Comparison of ENCODE assay signal across 8 mouse cellular contexts in the genomic region with DNA sequence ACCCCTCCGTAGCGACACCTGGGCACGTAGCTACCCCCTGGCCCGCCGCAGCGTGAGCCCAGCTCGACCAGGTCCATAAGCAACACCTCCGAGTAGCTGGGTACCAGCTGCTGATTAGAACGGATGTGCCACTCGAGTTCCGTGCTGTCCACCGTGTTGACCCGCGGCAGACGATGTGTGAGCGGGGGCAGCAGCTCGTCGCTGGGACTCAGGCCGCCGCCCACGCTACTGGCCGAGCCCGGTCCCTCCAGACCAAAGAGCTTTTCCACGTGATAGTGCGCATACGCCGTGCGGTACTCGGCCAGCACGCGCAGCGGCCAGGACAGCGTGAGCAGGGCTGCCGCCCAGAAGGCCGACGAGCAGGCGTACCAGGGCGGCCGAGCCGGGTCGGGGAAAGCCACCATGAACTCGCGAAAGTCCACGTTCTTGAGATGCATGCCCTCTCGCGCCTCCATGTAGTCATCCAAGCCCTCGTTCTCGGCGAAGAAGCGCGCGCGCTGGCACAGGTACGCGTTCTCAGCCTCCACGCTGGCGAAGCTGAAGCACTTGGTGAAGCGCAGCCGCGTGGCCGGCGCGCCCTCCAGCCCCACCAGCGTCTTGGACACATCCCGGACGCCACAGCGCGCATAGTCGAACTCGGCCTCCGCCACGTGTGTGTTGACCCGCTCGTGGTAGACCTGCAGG. TPM values are rescaled to one million over a fixed set of nuclear protein-coding genes. Genes with fewer than 3 reads are reported as not detected.
DNase-seq lines count a peak whose midpoint lies in the region; ATAC-seq and TF ChIP-seq lines count a peak whose summit lies in the region.

No protein-coding gene starts in this region.

- TF ChIP-seq POLR2A in heart, adult 2 months (IDR thresholded peaks at IDR 0.05; ENCODE audit: insufficient read depth, low read depth, low read length): no peak
- TF ChIP-seq POLR2A in bone marrow macrophage, adult 2 months (IDR thresholded peaks at IDR 0.05; ENCODE audit: borderline replicate concordance, low read depth, low read length): no peak

- 4% methylated on average over 74 of the region's 74 CpGs for WGBS in heart, adult 2 months

- TF ChIP-seq CTCF in heart, adult 2 months (IDR thresholded peaks at IDR 0.05): no peak
- no peak for TF ChIP-seq CTCF in bone marrow macrophage, adult 2 months (IDR thresholded peaks at IDR 0.05; ENCODE audit: low read depth, low read length)

- TF ChIP-seq EP300 in heart, adult 2 months (IDR thresholded peaks at IDR 0.05; ENCODE audit: insufficient read depth, low read depth, low read length): no peak

- H3K4me1 ChIP-seq in heart, adult 2 months (ENCODE audit: control insufficient read depth, insufficient read depth, low read length): no peaks in the 10 kb centered on the region
- H3K4me1 ChIP-seq in bone marrow macrophage, adult 2 months (ENCODE audit: control insufficient read depth, insufficient read depth, low read length): 0 out of 2 replicates have a peak, but pooled peaks cover 2% of the 10 kb centered on the region

- H3K36me3 ChIP-seq in heart, adult 2 months (ENCODE audit: control insufficient read depth, insufficient read depth, low read length): no peaks in the 10 kb centered on the region

- H3K27me3 ChIP-seq in heart, adult 2 months (ENCODE audit: control insufficient read depth, insufficient read depth, low read length): peaks cover 28% of the 10 kb centered on the region

- no peaks in the 10 kb centered on the region for H3K79me2 ChIP-seq in heart, adult 2 months (replicated peaks; ENCODE audit: control insufficient read depth, insufficient read depth, low read length)

- intact Hi-C loops in heart, adult 2 months (cut with DNase I): no loop called here
- intact Hi-C loops in heart, postnatal 10 days (cut with DNase I): no loop called here

- H3K4me3 ChIP-seq in heart, adult 2 months: peak overlapping the region; percentile 31
- H3K4me3 ChIP-seq in bone marrow macrophage, adult 2 months (ENCODE audit: insufficient read depth, low read length): peak overlapping the region; percentile 21

- peak; percentile 39 for ATAC-seq in granulocyte monocyte progenitor cell, adult 5-6 weeks (replicated peaks; ENCODE audit: poor library complexity, severe bottlenecking)
- ATAC-seq in megakaryocyte progenitor cell, adult 5-6 weeks (replicated peaks; ENCODE audit: poor library complexity): 0 out of 2 replicates have a peak, but pooled peaks have one; percentile 21
- no peak for ATAC-seq in frontal cortex, adult (ENCODE audit: low TSS enrichment)
- no peak for ATAC-seq in activated CD4-positive, CD25-positive, alpha-beta regulatory T cell, adult 4 months

- H3K27ac ChIP-seq in heart, adult 2 months: no peak overlapping the region
- no peak overlapping the region for H3K27ac ChIP-seq in bone marrow macrophage, adult 2 months (ENCODE audit: insufficient read depth, low read depth, low read length)

- no peak for DNase-seq in heart, adult 2 months
- no peak for DNase-seq in heart, postnatal 10 days
- no peak for DNase-seq in right cerebral cortex, adult 18-20 months

- no peak overlapping the region for H3K9ac ChIP-seq in heart, adult 2 months (ENCODE audit: low read depth, low read length)

RNA-seq across cellular contexts. Expression of a gene that starts 4.1 kb away (rescaled TPM):
- under 1 TPM in 1 of 2 experiments, not detected in 1; 0.07 TPM for total RNA-seq in heart, adult 2 months (2021)
- polyA plus RNA-seq in heart, adult 2 months (2012; rRNA removed): 0.04 and 0.06 TPM in 2 replicates
- under 1 TPM; 0.05 to 0.12 TPM for total RNA-seq in heart, postnatal 10 days (2021)
- polyA plus RNA-seq in bone marrow macrophage, adult 2 months (2012; ENCODE audit: insufficient read depth, insufficient read length, missing spikeins): not detected in 2 replicates
- total RNA-seq in granulocyte monocyte progenitor cell, adult 5-6 weeks (2014; fragmentation: Nextera tagmentation): not detected in 2 replicates
- not detected in 2 replicates for total RNA-seq in granulocyte monocyte progenitor cell, adult 5-6 weeks (2017)
- 0.12 TPM in 1 of 2 replicates, not detected in the other for total RNA-seq in megakaryocyte progenitor cell, adult 5-6 weeks (2015)
- total RNA-seq in megakaryocyte progenitor cell, adult 5-6 weeks (2017): 0.12 TPM in 1 of 2 replicates, not detected in the other
- polyA plus RNA-seq in activated CD4-positive, CD25-positive, alpha-beta regulatory T cell, adult 4 months (2017; shearing (Covaris generic)): not detected

RNA-seq across cellular contexts. Expression of a gene that starts 10.1 kb away (rescaled TPM):
- 1 to 10 TPM; 1.1 TPM for total RNA-seq in heart, adult 2 months (2021)
- 1.6 and 2.2 TPM in 2 replicates for polyA plus RNA-seq in heart, adult 2 months (2012; rRNA removed)
- total RNA-seq in heart, postnatal 10 days (2021): 1 to 10 TPM; 1.8 to 2.7 TPM
- polyA plus RNA-seq in bone marrow macrophage, adult 2 months (2012; ENCODE audit: insufficient read depth, insufficient read length, missing spikeins): 27.0 and 30.8 TPM in 2 replicates
- 4.6 and 7.8 TPM in 2 replicates for total RNA-seq in granulocyte monocyte progenitor cell, adult 5-6 weeks (2014; fragmentation: Nextera tagmentation)
- 4.9 and 6.0 TPM in 2 replicates for total RNA-seq in granulocyte monocyte progenitor cell, adult 5-6 weeks (2017)
- 5.7 and 7.0 TPM in 2 replicates for total RNA-seq in megakaryocyte progenitor cell, adult 5-6 weeks (2015)
- 5.1 and 9.5 TPM in 2 replicates for total RNA-seq in megakaryocyte progenitor cell, adult 5-6 weeks (2017)
- 10 to 100 TPM; 28.3 to 50.2 TPM for polyA plus RNA-seq in activated CD4-positive, CD25-positive, alpha-beta regulatory T cell, adult 4 months (2017; shearing (Covaris generic))

RNA-seq across cellular contexts. Expression of a gene that starts 18.3 kb away (rescaled TPM):
- total RNA-seq in heart, adult 2 months (2021): 10 to 100 TPM; 23.4 to 24.0 TPM
- polyA plus RNA-seq in heart, adult 2 months (2012; rRNA removed): 45.1 and 49.2 TPM in 2 replicates
- total RNA-seq in heart, postnatal 10 days (2021): 10 to 100 TPM; 34.5 to 36.8 TPM
- polyA plus RNA-seq in bone marrow macrophage, adult 2 months (2012; ENCODE audit: insufficient read depth, insufficient read length, missing spikeins): 73.7 and 83.1 TPM in 2 replicates
- 88.5 and 124 TPM in 2 replicates for total RNA-seq in granulocyte monocyte progenitor cell, adult 5-6 weeks (2014; fragmentation: Nextera tagmentation)
- total RNA-seq in granulocyte monocyte progenitor cell, adult 5-6 weeks (2017): 39.3 and 77.1 TPM in 2 replicates
- total RNA-seq in megakaryocyte progenitor cell, adult 5-6 weeks (2015): 80.2 and 85.9 TPM in 2 replicates
- 84.9 and 120 TPM in 2 replicates for total RNA-seq in megakaryocyte progenitor cell, adult 5-6 weeks (2017)
- polyA plus RNA-seq in activated CD4-positive, CD25-positive, alpha-beta regulatory T cell, adult 4 months (2017; shearing (Covaris generic)): 10 to 100 TPM; 27.7 to 33.8 TPM

RNA-seq across cellular contexts. Expression of a gene that starts 22.2 kb away (rescaled TPM):
- not detected for total RNA-seq in heart, adult 2 months (2021)
- 0.09 and 0.90 TPM in 2 replicates for polyA plus RNA-seq in heart, adult 2 months (2012; rRNA removed)
- total RNA-seq in heart, postnatal 10 days (2021): not detected
- polyA plus RNA-seq in bone marrow macrophage, adult 2 months (2012; ENCODE audit: insufficient read depth, insufficient read length, missing spikeins): not detected in 2 replicates
- total RNA-seq in granulocyte monocyte progenitor cell, adult 5-6 weeks (2014; fragmentation: Nextera tagmentation): not detected in 2 replicates
- total RNA-seq in granulocyte monocyte progenitor cell, adult 5-6 weeks (2017): not detected in 2 replicates
- not detected in 2 replicates for total RNA-seq in megakaryocyte progenitor cell, adult 5-6 weeks (2015)
- not detected in 2 replicates for total RNA-seq in megakaryocyte progenitor cell, adult 5-6 weeks (2017)
- not detected for polyA plus RNA-seq in activated CD4-positive, CD25-positive, alpha-beta regulatory T cell, adult 4 months (2017; shearing (Covaris generic))

RNA-seq across cellular contexts. Expression of a gene that starts 27.7 kb away (rescaled TPM):
- 1,000 to 10,000 TPM; 1,183 to 1,319 TPM for total RNA-seq in heart, adult 2 months (2021)
- 464 and 736 TPM in 2 replicates for polyA plus RNA-seq in heart, adult 2 months (2012; rRNA removed)
- total RNA-seq in heart, postnatal 10 days (2021): 1,000 to 10,000 TPM; 1,000 to 1,054 TPM
- polyA plus RNA-seq in bone marrow macrophage, adult 2 months (2012; ENCODE audit: insufficient read depth, insufficient read length, missing spikeins): 586 and 617 TPM in 2 replicates
- total RNA-seq in granulocyte monocyte progenitor cell, adult 5-6 weeks (2014; fragmentation: Nextera tagmentation): 1,977 and 2,073 TPM in 2 replicates
- 2,383 and 2,522 TPM in 2 replicates for total RNA-seq in granulocyte monocyte progenitor cell, adult 5-6 weeks (2017)
- 1,239 and 1,324 TPM in 2 replicates for total RNA-seq in megakaryocyte progenitor cell, adult 5-6 weeks (2015)
- total RNA-seq in megakaryocyte progenitor cell, adult 5-6 weeks (2017): 2,380 and 2,713 TPM in 2 replicates
- polyA plus RNA-seq in activated CD4-positive, CD25-positive, alpha-beta regulatory T cell, adult 4 months (2017; shearing (Covaris generic)): 100 to 1,000 TPM; 836 to 982 TPM

Comparison
In these comparisons a context has a peak if more than half of its experiments do, and no peak if none do; other contexts are left out.
1. ATAC-seq: peak in granulocyte monocyte progenitor cell, adult 5-6 weeks (single experiment) and megakaryocyte progenitor cell, adult 5-6 weeks (single experiment); none in frontal cortex, adult (single experiment) and activated CD4-positive, CD25-positive, alpha-beta regulatory T cell, adult 4 months (single experiment).